Mouse (Mus musculus) mesoderm, embryonic 11.5 days (tissue): ENCODE data around the gene Dis3l.
A peak's percentile ranks its signal among the peaks of the same experiment; 100 is the strongest.
"Not testable (repeated sequence)": the region's sequence is repeated elsewhere in the genome, so short reads cannot be mapped to it uniquely, and the experiment has no call there.

Experiments used
- DNase-seq: peaks from one replicate; pipeline ENCODE4 v3.0.0-alpha.2; 2012; ENCODE audit warnings: low read depth, low spot score

The Dis3l gene

DNA sequence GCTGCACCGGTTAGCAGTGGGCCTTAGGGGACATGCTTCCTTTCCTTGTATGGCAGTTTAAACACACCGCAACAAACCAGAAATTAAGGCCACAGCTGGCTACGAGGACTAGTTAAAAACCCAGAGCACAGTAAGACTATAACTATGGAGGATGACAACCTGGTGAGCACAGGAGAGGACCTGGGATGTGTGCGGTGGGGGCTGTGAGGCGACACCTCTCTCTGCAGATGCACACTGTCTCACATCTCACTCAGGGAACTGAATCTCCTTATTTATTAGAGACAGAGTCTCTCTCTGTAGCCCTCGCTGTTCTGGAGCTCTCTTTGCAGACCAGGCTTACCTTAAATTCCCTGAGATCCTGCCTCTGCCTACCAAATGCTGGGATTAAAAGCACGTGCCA is 17.1 kb downstream of the Dis3l start:
- DNase-seq: no peak

DNA sequence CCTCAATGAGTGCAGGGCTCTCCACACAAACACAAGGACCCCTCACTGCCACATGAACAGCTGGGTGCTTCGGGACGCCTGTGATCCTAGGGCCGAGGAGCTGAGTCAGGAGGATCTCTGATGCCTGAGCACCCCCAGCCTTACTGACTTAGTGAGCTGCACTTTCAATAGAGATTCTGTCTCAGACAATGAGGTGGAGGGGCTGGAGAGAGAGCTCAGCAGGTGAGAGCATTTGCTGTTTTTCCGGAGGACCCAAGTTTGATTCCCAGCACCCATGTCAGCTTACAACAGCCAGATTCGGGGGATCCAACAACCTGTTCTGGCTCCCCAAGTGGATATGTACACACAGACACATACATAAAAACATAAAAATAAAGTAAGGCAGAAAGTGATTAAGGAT is 24.1 kb downstream of the Dis3l start:
- DNase-seq: no peak

DNA sequence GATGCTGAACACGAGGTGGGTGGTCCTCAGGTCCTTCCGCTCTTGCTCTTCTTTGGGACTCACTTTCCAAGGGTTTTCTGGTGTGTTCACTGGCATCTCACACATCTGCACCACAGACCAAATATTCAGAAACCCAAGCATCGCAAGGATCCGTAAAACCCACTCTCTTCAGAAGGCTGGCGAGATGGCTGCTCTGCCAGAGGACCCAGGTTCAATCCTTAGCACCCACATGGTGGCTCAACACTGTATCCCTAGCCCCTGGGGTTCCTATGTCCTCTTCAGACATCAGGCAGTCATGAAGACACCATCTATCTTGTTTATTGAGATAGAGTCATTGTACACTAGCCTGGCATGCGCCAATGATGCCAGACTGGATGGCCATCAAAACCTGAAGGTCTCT is 26.4 kb downstream of the Dis3l start:
- no peak for DNase-seq

DNA sequence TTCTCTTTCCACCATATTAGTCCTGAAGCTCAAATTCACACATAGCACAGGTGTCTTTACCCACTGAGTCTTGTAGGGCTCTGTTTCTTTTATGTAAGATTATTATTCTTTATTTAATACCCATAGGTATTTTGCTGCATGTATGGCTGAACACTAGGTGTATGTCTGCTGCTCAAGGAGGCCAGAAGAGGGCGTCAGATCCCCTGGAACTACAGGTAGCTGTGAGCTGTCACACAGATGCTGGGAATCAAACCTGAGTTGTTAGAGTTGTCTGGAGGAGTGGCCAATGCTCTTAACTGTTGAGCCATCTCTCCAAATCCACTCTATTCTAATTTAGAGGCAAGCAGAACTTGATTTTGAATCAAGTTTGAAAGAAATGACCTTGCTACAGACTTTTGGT is 29.0 kb downstream of the Dis3l start:
- no peak for DNase-seq

DNA sequence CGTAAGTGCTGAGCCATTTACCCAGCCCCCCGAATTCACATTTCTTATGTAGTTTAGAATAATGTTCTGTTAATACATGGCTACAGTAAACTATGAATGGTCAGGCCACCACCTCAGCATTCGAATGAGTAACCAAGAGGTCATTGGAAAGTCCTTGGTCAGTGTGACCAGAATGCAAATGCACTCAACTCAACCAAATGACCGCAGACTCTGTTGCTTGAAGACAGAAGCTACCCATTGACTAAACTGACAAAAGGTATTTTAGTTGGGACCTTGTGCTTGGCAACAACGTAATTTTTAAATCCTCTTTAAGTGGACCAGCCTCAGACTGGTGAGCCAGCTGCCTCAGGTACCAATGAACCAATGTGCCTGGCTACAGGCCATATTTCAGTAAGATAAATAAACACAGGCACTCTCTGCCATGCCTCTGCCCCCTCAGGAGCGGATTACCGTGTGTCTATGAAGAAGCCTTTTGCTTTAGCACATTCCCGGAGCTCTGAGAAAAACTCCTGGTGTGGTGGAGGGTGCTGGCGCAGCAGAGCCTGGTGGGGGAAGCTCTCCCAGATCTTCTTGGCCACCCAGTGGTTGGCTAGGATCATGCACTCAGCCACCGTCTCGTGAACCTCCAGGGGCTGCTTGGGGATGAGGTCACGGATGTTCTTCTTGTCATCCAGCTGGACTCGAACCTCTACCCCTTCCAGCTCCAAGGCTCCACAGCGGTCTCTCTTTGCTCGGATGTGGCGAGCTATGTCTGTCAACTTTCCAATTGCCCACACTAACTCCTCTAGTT is 29.9 kb downstream of the Dis3l start:
- peak; percentile 17 for DNase-seq

DNA sequence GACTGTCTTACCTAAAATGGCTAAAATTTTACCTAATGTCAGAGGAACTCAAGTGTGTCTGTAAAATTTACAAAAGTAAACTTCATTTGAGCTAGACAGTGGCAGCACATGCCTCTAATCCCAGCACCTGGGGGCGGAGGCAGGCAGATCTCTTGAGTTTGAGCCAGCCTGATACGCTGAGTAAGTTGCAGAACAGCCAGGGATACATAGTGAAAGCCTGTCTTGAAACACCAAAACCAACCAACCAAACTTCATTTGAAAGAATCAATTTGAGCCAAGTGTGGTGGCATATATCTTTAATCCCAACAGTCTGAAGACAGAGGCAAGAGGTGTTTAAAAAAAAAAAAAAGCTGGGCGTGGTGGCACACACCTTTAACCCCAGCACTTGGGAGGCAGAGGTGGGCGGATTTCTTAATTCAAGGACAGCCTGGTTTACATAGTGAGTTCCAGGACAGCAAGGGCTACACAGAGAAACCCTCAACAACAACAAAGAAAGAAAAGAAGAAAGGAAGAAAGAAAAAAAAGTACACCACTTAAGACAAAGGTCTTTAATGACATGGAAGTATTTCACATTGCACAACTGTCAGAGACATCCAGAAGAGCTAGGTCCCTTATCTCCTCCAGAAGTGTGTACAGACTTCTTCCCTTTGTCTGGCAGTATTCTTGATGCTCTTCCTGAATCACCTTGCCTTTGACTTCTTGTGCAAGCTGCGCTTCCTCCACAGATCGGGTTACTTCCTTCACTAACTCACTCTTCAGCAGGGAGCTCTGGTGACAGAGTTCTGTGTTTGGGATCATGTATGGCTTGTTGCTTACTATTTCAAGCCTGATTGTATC is 34.4 kb downstream of the Dis3l start:
- no peak for DNase-seq

DNA sequence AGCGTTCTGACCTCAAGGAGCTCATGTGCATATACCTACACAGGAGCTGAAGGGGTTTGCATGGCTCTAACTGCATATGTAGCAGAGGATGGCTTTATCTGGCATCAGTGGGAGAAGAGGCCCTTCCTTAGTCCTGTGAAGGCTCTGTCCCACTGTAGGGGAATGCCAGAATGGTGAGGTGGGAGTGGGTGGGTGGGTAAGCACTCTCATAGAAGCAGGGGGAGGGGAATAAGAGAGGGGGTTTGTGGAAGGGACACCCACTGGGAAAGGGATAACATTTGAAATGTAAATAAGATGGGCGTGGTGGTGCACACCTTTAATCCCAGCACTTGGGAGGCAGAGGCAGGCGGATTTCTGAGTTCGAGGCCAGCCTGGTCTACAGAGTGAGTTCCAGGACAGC is 38.0 kb downstream of the Dis3l start:
- DNase-seq: not testable (repeated sequence)

DNA sequence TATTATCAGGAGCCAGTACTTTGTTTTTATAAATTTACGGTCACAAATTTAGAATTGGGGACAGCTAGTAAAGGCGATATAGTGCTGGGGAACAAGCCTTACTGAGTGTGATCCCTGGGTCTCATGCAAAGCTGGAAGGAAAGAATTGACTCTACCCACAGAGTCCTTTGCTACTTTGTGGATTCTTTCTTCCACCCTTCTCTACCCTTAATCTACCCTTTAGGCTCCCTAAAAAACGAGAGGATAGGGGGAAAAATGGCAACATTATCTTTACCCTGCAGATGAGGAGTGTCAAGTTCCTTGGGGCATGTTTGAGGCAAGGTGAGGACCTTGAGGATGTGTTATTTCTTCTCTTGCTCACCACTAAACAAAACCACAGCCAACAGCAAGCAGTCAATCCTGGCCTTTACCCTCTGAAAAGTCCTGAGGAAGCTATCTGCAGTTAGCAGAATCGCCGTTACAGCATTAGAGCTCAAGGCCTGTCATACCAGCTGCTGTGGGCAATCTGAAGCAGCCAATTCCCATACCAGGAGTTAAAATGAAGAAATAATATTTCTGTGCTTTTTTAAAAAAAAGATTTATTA is 58.6 kb downstream of the Dis3l start:
- no peak for DNase-seq

DNA sequence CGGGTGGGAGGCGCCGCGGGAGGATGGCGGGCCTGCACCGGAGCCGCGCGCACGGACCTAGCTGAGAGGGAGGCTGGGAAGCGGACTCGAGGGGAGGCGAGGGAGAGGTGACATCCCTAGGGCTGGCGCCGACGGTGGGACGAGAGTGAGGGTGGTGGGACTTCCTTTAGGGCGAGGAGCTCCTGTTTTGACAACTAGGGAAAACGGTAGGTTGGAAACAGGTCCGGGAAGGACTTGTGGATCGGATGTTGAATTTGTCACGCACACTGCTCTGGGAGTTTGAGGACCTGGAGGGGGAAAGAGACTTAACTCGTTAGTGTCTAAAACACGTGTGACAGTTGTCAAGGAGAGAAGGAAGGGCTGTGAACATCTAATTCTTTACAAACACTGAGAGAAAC is 59.3 kb downstream of the Dis3l start:
- DNase-seq: no peak

DNA sequence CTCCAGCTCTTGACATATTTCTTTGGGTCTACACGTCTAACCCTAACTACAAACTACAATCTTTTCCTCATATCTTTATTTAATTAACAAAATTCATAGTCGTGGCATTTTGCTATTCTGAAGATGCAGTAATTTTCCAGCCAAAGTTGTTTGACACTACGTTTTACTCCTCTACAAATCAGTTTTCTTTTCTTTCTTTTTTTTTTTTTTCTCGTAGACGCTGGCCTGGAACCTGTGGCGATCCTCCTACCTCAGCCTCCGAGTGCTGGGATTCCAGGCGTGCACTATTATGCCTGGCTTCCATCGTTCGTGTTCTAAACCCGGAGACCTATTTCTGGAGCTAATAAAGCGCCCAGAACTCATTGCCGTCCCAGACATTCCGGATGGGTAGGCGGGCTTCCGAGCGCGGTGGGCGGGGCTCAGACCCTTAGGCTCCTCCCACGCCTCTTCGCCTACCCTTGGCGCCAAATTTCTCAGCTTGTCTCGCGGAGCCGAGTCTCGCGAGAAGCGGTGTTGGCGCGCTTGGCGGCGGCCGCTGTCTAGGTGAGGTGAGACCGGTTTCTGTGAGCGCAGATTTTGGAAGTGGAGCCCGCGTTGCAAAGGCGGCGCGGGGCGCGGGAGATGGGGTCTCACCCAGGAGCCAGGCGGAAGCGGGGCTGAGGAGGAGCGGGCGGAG is 59.8 kb downstream of the Dis3l start, which contains the start of gene Tipin:
TSS of gene Tipin (plus strand) at position 477 of the 676 bp plus-strand sequence.
- peak; percentile 97 for DNase-seq

DNA sequence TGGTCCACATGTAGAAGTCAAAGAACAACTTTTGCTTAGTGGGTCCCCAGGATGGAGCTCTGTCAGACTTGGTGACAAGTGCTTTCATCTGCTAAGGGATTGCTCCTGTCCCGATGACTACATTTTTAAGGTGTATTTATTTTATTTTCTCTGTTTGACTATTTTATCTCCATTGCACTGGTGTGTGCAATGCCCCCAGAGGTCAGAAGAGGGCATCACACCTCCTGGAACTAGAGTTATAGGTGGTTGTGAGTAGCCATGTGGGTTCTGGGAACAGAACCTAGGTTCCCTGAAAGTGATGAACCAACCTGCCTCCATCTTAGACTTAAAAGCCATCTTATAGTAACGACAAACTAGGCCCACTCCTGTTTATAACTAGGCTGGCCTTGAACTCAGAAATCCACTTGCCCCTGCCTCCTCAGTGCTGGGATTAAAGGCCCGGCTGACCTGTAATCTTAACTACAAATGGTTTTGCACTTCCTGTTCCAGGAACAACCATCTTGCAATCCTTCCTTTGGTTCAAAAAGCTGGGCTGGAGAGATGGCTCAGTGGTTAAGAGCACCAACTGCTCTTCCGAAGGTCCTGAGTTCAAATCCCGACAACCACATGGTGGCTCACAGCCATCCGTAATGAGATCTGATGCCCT is 62.3 kb downstream of the Dis3l start:
- no peak for DNase-seq

DNA sequence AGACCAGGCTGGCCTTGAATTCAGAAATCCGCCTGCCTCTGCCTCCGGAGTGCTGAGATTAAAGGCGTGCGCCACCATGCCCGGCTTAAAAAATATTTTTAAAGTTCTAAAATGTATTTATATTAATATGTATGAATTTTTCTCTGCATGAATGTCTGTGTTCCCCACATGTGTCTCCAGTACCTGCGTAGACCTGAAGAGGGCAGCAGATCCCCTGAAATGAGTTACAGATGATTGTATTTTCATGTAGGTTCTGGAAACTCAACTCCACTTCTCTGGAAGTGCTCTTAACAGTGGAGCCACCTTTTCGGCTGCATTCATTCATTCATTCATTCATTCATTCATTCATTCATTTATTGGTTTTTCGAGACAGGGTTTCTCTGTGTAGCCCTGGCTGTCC is 63.4 kb downstream of the Dis3l start:
- peak; percentile 80 for DNase-seq

DNA sequence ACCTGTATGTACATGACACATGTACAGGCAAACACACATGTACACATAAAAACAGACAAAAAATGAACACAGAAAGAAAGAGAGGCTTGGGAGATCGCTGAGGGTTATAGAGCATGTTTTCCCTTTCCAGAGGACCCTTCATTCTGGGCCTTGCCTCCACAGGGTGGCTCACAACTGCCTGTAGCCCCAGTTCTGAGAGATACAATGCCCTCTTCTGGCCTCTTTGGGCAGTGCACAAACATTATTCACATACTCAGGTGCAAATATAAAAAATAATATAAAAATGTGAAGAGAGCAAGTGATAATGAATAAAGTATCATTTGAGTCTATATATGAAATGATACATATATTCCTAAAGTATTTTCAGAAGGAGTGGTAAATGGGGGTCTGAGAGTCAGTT is 66.2 kb downstream of the Dis3l start:
- DNase-seq: peak; percentile 30

DNA sequence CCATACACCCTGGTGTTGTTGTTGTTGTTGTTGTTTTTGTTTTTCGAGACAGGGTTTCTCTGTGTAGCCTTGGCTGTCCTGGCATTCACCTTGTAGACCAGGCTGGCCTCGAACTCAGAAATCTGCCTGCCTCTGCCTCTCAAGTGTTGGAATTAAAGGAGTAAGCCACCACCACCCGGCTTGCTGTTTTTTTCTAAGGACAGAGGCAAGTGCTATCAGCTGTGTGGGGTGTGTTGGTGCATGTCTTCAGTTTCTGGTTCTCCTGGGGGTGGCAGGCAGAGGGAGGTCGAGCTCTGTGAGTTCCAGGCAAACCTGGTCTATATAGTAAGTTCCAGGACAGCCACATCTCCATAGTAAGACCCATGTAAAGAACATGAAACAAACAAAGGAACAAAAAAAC is 66.8 kb downstream of the Dis3l start:
- DNase-seq: no peak

DNA sequence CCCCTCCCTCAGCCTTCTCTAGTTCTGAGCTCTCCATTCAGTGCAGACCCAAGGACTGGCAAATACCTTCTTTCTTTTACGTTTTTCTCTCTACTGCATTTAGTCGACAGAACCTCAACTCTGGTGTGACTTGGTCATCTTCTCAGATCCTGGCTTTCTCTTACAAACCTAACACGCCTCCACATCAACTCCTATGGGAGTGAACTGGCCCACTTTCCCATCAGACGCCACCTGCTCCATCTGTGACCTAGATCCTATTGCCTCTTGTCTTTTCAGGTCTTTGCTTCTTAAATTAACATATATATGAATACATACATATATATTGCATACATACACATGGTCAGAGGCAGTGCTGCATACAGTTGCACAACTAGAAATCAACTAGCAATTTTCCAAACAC is 67.3 kb downstream of the Dis3l start:
- no peak for DNase-seq

DNA sequence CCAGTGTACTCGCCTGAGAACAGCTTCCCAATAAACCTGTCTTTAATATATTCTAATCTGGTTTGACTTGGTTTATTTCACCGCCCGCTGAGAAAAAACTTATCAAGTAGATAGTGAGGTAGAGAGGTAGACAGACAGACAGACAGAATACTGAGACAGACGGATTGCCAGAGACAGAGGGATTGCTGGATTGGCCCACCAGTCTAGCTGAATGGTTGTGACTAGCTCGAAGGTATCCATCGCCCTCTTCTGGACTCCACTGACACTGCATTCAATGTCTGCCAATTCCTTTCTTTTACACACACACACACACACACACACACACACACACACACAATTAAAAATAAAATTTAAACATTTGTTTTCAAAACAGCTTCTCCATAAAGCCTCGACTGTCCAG is 68.5 kb downstream of the Dis3l start:
- DNase-seq: peak; percentile 53

DNA sequence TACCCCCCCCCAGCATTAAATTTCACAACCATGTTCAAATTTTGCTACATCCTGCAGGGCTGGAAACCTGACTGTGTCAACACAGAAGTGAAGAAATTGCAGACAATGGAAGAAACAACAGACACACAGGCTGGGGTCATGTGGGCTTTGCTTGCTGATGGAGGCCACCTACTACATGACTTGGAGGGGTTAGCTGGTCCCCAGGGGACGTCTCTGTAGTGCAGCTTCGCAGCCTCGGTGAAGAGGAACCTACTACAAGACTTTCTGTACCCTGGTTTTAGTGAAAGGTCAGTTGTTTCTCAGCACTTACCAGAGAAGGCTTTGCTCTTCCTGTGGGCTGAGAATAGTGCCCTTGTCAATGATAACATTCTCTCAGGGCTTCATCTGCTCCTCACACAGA is 69.8 kb downstream of the Dis3l start:
- DNase-seq: no peak

DNA sequence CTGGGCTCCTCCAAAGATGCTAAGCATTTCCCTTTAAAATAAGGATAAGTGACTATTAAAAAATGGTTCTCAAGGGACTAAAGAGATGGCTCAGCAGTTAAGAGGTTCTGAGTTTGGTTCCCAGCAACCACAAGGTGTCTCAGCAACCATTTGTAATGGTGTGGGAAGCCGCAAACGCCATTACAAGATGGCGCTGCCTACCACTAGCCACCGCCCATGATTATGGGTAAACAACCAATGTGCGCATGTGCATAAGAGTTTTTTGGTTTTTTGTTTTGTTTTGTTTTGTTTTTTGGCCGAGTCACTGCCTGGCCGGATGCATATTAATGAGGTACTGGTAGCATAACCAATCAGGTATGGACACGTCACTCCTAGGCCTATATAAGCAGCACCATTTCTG is 72.3 kb downstream of the Dis3l start:
- not testable (repeated sequence) for DNase-seq

DNA sequence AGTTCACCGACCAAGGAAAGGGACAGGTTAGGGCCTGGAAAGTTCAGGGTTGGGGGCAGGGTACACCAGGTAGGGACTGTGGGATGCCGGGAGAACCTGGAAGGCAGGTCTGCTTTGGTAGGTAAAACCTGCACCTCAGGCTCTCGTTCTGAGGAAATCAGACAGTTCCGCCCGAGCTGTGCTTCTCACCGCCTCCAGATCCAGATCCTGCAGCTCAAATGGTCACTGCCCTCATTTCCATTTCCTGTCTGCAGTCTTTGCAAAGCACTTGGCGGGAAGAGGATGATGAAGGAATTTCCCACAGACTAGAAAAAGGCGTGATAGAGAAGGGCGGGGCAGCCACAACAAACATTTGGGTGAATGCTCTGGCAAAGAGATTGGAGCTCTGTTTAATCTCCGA is 72.9 kb downstream of the Dis3l start:
- no peak for DNase-seq

DNA sequence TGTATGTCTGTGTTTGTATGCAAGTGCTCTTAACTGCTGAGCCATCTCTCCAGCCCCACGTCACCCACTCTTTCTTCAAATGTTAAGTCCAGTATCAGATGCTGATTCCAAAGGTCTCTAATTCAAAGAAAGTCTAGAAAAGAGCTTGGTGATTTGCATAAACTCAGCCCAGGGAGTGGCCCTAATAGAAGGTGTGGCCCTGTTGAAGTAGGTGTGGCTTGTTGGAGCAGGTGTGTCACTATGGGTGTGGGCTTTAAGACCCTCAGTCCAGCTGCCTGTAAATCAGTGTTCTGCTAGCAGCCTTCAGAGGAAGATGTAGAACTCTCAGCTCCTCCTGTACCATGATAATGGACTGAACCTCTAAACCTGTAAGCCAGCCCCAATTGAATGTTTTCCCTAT is 73.9 kb downstream of the Dis3l start:
- DNase-seq: no peak

DNA sequence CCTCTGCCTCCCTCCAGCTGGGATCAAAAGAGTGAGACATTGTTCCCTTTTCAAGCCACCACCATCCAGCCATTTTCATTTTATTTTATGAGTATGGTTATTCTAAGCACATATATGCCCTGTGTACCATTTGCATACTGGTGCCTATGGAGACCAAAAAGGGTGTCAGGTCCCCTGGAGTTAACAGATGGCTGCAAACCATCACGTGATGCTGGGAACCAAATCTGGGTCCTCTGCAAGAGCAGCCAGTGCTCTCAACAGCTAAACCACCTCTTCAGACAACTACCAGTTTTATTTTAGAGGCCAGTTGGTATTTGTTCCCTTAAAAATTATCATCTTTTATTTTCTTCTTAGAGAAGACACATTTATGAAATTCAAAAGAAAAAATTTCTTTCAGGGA is 76.3 kb downstream of the Dis3l start:
- no peak for DNase-seq

DNA sequence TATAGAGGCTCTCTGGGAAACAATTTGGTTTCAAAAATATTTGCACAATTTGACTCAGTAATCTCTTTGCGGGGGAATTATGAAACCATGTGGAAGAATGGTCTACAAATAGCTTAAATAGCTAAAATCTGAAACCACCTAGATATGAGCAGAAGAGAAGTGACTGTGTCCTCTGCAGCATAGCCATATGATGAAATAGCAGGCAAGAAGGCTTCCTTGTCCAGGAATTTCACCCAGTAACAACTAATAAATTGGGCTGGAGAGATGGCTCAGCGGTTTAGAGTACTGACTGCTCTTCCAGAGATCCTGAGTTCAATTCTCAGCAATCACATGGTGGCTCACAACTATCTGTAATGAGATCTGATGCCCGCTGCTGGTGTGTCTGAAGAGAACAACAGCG is 80.1 kb downstream of the Dis3l start:
- DNase-seq: no peak
